Mouse (Mus musculus) midbrain, postnatal 0 days (tissue): ENCODE measurements around the gene Lca5l. TPM values are rescaled to one million over a fixed set of nuclear protein-coding genes. Genes with fewer than 3 reads are reported as not detected.

Source experiments
- ATAC-seq: fragments of 200-750 bp; cut with Nextera tagmentation; 2 replicates; pipeline ENCODE4 v1.8.0; 2017; ENCODE audit warnings: moderate number of reproducible peaks, mild to moderate bottlenecking, moderate TSS enrichment, moderate library complexity; ENCODE audit not compliant: low FRiP score
- DNase-seq: peaks from one replicate; pipeline ENCODE4 v3.0.0-alpha.2; 2015; ENCODE audit warnings: low spot score
- H3K27ac ChIP-seq: fragments of 300-500 bp; sonication (generic); 2 replicates; pipeline ENCODE4 v1.5.1; 2014; ENCODE audit warnings: low read depth, mild to moderate bottlenecking, low read length, mixed read lengths
- H3K27me3 ChIP-seq: fragments of 300-500 bp; sonication (generic); 2 replicates; pipeline ENCODE4 v1.6.1; 2014; ENCODE audit warnings: low read length, control low read depth, mixed read lengths; ENCODE audit not compliant: insufficient read depth
- H3K36me3 ChIP-seq: fragments of 300-500 bp; sonication (generic); 2 replicates; pipeline ENCODE4 v1.6.1; 2014; ENCODE audit warnings: low read length, control low read depth, mixed read lengths; ENCODE audit not compliant: insufficient read depth
- H3K4me1 ChIP-seq: fragments of 300-500 bp; sonication (generic); 2 replicates; pipeline ENCODE4 v1.6.1; 2014; ENCODE audit warnings: mild to moderate bottlenecking, control low read depth, antibody characterized with exemption, low read length, mixed read lengths; ENCODE audit not compliant: insufficient read depth
- H3K4me2 ChIP-seq: fragments of 300-500 bp; sonication (generic); 2 replicates; pipeline ENCODE4 v1.6.1; 2014; ENCODE audit warnings: low read depth, mild to moderate bottlenecking, low read length, mixed read lengths; ENCODE audit not compliant: poor library complexity, severe bottlenecking
- H3K4me3 ChIP-seq: fragments of 300-500 bp; sonication (generic); 2 replicates; pipeline ENCODE4 v1.5.1; 2014; ENCODE audit warnings: low read depth, mild to moderate bottlenecking, low read length, moderate library complexity
- H3K9ac ChIP-seq: fragments of 300-500 bp; sonication (generic); replicated peaks from 2 replicates; pipeline ENCODE4 v1.6.1; 2014; ENCODE audit warnings: mild to moderate bottlenecking, low read length, moderate library complexity, mixed read lengths; ENCODE audit not compliant: poor library complexity, severe bottlenecking
- H3K9me3 ChIP-seq: fragments of 300-500 bp; sonication (generic); 2 replicates; pipeline ENCODE4 v1.6.1; 2016; ENCODE audit warnings: low read length, control low read depth
- CTCF ChIP-seq: IDR thresholded peaks from 2 replicates; pipeline ENCODE4 v1.5.1; 2016; ENCODE audit warnings: antibody characterized with exemption, mild to moderate bottlenecking
- WGBS: fragments of 180-500 bp; shearing (Covaris S2); extraction: QIAGEN DNeasy Blood & Tissue Kit; methylation state at CpG from one replicate; pipeline ENCODE4 v1.1.7; 2014; 5-methylcytosine and 5-hydroxymethylcytosine counted together
- polyA plus RNA-seq: library from polyadenylated mRNA; unstranded; fragments of >200 nt; fragmentation: Nextera tagmentation; extraction: Ambion mirVana; gene quantifications from 2 replicates; pipeline ENCODE4 v1.2.1, GENCODE M21; 2015
- total RNA-seq: library from RNA; depleted of rRNA; stranded (reverse); fragments of >200 nt; gene quantifications from 2 replicates; pipeline ENCODE4 v1.2.3, GENCODE M21; 2014

Gene Lca5l
- total and polyA plus RNA-seq, 2 experiments from 2014 or later, result 2.4 to 3.0 TPM

GRCm38 (mm10) chr16:96213027-96213426, 21.0 kb upstream of the Lca5l start:
- H3K4me2 ChIP-seq, result no peak overlapping the region
- H3K9me3 ChIP-seq, result no peaks in the 10 kb centered on the region
- H3K36me3 ChIP-seq, result no peaks in the 10 kb centered on the region
- H3K27me3 ChIP-seq, result no peaks in the 10 kb centered on the region
- DNase-seq, result no peak
- H3K27ac ChIP-seq, result no peak overlapping the region
- ATAC-seq, result no peak
- no peak overlapping the region for H3K4me3 ChIP-seq
- H3K9ac ChIP-seq, result no peak overlapping the region
- WGBS, result 92% methylated on average over 4 of the region's 4 CpGs
- H3K4me1 ChIP-seq, result no peaks in the 10 kb centered on the region
- no peak for TF ChIP-seq CTCF

- ATAC-seq (no peak), DNase-seq (no peak)
- H3K4me1 ChIP-seq, result no peaks in the 10 kb centered on the region
- no peak for TF ChIP-seq CTCF
- no peak overlapping the region for H3K4me3 ChIP-seq
- H3K9me3 ChIP-seq, result no peaks in the 10 kb centered on the region
- WGBS, result 89% methylated on average over 7 of the region's 7 CpGs
- H3K27ac ChIP-seq, result no peak overlapping the region
- no peaks in the 10 kb centered on the region for H3K36me3 ChIP-seq
- H3K9ac ChIP-seq, result no peak overlapping the region
- H3K27me3 ChIP-seq, result no peaks in the 10 kb centered on the region
- H3K4me2 ChIP-seq, result no peak overlapping the region
Observed at GRCm38 (mm10) chr16:96210856-96211255, 18.8 kb upstream of the Lca5l start.

DNA sequence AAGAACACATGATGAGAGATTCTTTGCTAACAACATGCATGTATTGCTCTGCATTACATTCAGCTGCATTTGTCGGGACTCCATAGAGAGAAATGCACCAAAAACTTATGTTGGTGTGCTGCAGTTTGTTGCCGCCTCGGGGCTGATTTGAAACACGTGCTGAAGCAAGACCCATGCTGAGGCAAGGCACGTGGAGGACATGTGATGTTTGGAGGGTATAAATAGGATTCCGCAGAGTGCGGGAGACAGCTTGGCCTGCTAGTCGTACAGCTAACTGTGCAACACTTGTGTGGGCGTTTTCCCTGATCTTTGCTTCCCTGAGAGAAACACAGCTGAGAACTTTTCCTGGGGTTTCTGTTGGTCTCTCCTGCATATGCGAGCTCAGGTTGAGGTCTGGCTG, 17.7 kb upstream of the Lca5l start:
- 81% methylated on average over 10 of the region's 10 CpGs for WGBS

DNA sequence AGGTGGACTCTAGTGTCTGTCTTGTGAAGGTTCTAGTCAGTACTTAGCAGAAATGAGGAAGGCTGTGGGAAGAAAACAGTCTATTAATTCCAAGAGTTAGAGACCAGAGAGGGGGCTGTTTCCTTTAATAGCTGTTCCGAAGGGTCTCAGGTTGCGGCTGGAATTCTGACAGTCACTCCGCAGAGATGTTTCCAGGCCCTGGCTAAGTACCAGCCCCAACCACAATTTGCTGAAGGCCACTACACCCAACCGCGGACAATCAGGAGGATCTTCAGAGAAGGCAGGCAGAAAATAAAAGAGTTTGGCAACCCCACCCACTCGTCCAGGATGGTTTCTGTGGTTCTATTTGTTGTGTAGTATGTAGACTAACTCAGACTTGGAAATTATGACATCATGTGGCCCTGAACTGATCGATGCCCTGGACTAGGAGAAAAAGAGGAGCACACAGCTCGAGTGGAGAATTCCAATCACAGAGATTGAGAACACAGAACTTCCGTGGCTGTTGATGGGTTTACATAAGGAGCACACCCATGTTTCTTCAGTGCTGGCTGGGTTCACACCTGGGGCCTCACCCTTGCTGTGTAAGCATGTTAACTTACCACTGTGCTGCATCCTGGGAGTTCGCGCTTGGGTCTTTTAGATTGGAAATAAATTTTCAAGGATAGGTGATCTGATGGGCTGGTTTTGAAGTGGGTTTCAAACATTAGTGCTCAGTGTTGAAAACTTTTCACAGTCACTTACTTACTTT, 9.6 kb upstream of the Lca5l start:
- Histone ChIP-seq H3K9me3 (no peaks in the 10 kb centered on the region), H3K9ac (no peak overlapping the region), H3K36me3 (no peaks in the 10 kb centered on the region), H3K4me1 (no peaks in the 10 kb centered on the region), H3K27ac (no peak overlapping the region), H3K4me2 (no peak overlapping the region), H3K4me3 (no peak overlapping the region), H3K27me3 (no peaks in the 10 kb centered on the region)
- no peak for DNase-seq
- ATAC-seq, result no peak
- 86% methylated on average over 11 of the region's 11 CpGs for WGBS
- no peak for TF ChIP-seq CTCF

More for the DNA sequence above, 17.7 kb upstream of the Lca5l start:
- Histone ChIP-seq H3K27ac (no peak overlapping the region), H3K9ac (no peak overlapping the region), H3K4me2 (no peak overlapping the region), H3K27me3 (no peaks in the 10 kb centered on the region), H3K4me3 (no peak overlapping the region), H3K36me3 (no peaks in the 10 kb centered on the region), H3K9me3 (no peaks in the 10 kb centered on the region), H3K4me1 (no peaks in the 10 kb centered on the region)
- ATAC-seq (no peak), DNase-seq (no peak)
- TF ChIP-seq CTCF, result no peak

- 34% methylated on average over 9 of the region's 9 CpGs for WGBS
- no peak overlapping the region for H3K27ac ChIP-seq
- H3K9me3 ChIP-seq, result no peaks in the 10 kb centered on the region
- H3K4me3 ChIP-seq, result peak overlapping the region; percentile 15; the same call in 1 of the 2 replicates
- no peak for DNase-seq
- H3K4me1 ChIP-seq, result no peaks in the 10 kb centered on the region
- peak overlapping the region; percentile 42 for H3K4me2 ChIP-seq
- H3K27me3 ChIP-seq, result no peaks in the 10 kb centered on the region
- no peak for TF ChIP-seq CTCF
- no peak overlapping the region for H3K9ac ChIP-seq
- H3K36me3 ChIP-seq, result no peaks in the 10 kb centered on the region
- ATAC-seq, result no peak
Observed at GRCm38 (mm10) chr16:96200702-96201028, 8.6 kb upstream of the Lca5l start.

DNA sequence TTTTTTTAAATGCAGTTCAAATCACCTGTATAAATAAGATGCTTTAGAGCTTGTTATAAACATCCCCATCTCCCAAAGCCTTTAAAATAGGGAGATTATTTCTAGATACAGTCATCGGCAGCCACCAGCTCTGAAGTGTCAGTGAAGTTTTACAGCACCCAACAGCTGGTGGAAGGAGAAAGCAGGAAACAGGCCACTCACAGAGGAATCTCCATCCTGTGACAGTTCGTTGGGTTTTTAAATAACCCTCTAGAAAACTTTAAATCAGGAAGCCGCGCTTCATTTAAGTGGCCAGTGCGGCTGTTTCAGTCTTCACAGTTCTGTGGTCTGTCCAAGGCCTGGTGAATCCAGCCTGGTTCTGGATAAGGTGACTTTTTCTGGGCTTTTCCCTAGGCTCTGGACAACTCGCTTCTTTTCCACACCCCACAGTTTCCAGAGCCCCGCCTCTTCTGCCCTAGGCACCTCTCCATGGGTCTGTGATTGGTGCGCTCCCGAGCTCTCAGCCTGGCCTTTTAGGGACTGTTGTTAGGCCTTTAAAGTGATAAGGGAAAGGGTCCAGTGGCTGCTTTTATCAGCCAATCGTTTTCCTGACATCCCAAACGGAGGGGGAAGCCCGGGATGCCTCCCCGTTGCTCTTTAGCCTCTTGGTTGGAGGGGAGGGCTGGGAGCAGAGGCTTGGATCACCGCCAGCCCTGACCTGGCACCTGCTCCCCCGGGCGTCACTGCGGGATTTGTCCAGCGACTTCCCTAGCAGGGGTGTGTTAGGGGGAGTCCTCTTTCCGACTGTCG, 8.0 kb upstream of the Lca5l start, which contains the start of gene Sh3bgr:
Gene Sh3bgr, plus strand, starts transcription at position 538 of the 789 bp plus-strand sequence.
- peak within 1 kb of the TSS; percentile 15; the same call in 1 of the 2 replicates for H3K4me3 ChIP-seq
- no peaks in the 10 kb centered on the region for H3K4me1 ChIP-seq
- ATAC-seq (no peak), DNase-seq (peak; percentile 21)
- no peaks in the 10 kb centered on the region for H3K36me3 ChIP-seq
- H3K9ac ChIP-seq, result no peak within 1 kb of the TSS
- H3K4me2 ChIP-seq, result peak within 1 kb of the TSS; percentile 42
- 11% methylated on average over 20 of the region's 20 CpGs for WGBS
- no peaks in the 10 kb centered on the region for H3K27me3 ChIP-seq
- no peaks in the 10 kb centered on the region for H3K9me3 ChIP-seq
- no peak for TF ChIP-seq CTCF
- H3K27ac ChIP-seq, result no peak within 1 kb of the TSS
